Mouse (Mus musculus) lung, postnatal 0 days (tissue): ENCODE data around the gene Atp6v1g1. TPM values are rescaled to one million over a fixed set of nuclear protein-coding genes. Genes with fewer than 3 reads are reported as not detected.

Source experiments
- ATAC-seq: fragments of 200-750 bp; cut with Nextera tagmentation; 2 replicates; pipeline ENCODE4 v1.8.0; 2017; ENCODE audit warnings: moderate library complexity
- DNase-seq: peaks from one replicate; pipeline ENCODE4 v3.0.0-alpha.2; 2016; ENCODE audit warnings: low spot score
- H3K27ac ChIP-seq: fragments of 300-500 bp; sonication (generic); 2 replicates; pipeline ENCODE4 v1.5.1; 2014; ENCODE audit warnings: antibody characterized with exemption, mild to moderate bottlenecking, low read length, mixed read lengths
- H3K27me3 ChIP-seq: fragments of 300-500 bp; sonication (generic); replicated peaks from 2 replicates; pipeline ENCODE4 v1.6.1; 2014; ENCODE audit warnings: low read length, mixed read lengths; ENCODE audit not compliant: insufficient read depth
- H3K36me3 ChIP-seq: fragments of 300-500 bp; sonication (generic); 2 replicates; pipeline ENCODE4 v1.6.1; 2014; ENCODE audit warnings: low read length, mixed read lengths; ENCODE audit not compliant: insufficient read depth
- H3K4me1 ChIP-seq: fragments of 300-500 bp; sonication (generic); 2 replicates; pipeline ENCODE4 v1.6.1; 2014; ENCODE audit warnings: antibody characterized with exemption, low read depth, low read length, mixed read lengths; ENCODE audit not compliant: insufficient read depth
- H3K4me2 ChIP-seq: fragments of 300-500 bp; sonication (generic); replicated peaks from 2 replicates; pipeline ENCODE4 v1.6.1; 2014; ENCODE audit warnings: low read depth, mild to moderate bottlenecking, low read length, moderate library complexity, mixed read lengths
- H3K4me3 ChIP-seq: fragments of 300-500 bp; sonication (generic); 2 replicates; pipeline ENCODE4 v1.5.1; 2014; ENCODE audit warnings: low read depth, low read length
- H3K9ac ChIP-seq: fragments of 300-500 bp; sonication (generic); replicated peaks from 2 replicates; pipeline ENCODE4 v1.6.1; 2014; ENCODE audit warnings: low read depth, mild to moderate bottlenecking
- H3K9me3 ChIP-seq: fragments of 300-500 bp; sonication (generic); 2 replicates; pipeline ENCODE4 v1.6.1; 2016; ENCODE audit warnings: low read length, mixed read lengths
- CTCF ChIP-seq: IDR thresholded peaks from 2 replicates; pipeline ENCODE4 v1.5.1; 2016; ENCODE audit warnings: antibody characterized with exemption, mild to moderate bottlenecking
- EP300 ChIP-seq: IDR thresholded peaks from 2 replicates; pipeline ENCODE4 v1.6.1; 2016; ENCODE audit warnings: antibody characterized with exemption, mild to moderate bottlenecking, control low read depth
- WGBS: fragments of 180-500 bp; shearing (Covaris S2); extraction: QIAGEN DNeasy Blood & Tissue Kit; methylation state at CpG from one replicate; pipeline ENCODE4 v1.1.7; 2014; 5-methylcytosine and 5-hydroxymethylcytosine counted together
- polyA plus RNA-seq: library from polyadenylated mRNA; unstranded; fragments of >200 nt; fragmentation: Nextera tagmentation; extraction: Ambion mirVana; gene quantifications from 2 replicates; pipeline ENCODE4 v1.2.1, GENCODE M21; 2015

Atp6v1g1 gene
- polyA plus RNA-seq, 1 experiment from 2014 or later: 364 TPM

DNA sequence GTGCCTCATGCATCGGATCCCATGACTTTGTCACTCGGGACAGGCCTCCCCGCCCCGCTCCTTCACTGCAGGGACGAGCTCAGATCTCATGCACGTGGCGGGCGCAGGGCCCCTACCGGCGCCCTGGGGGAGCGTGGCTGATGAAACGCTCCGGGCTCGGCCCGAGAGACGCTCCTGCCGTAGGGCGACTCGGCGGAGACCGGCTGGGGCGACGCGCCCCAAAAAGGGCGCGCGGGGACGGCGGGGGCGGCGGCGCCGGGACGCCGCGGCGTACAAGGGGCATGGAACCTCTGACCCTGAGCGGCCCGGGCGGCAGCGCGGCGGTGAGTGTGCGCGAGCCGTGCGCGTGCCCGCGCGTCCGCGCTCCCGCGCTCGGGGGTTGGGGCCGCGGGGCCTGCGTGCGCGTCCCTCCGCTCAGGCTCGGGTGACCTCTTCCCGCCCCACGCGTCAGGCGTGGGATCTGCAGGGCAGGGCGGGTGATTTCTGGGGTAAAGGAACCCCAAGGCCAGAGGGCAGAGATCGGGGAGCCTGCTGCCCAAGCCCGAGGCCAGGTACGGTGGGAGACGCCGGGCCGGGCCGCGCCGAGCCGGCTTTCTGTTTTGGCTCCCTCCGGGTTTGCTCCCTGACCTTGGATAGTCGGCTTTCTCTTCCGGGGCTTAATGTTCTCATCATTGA is 14.0 kb downstream of the Atp6v1g1 start, which contains the start of gene Tmem268:
Gene Tmem268, plus strand, starts transcription at position 375 of the 675 bp plus-strand sequence.
- H3K4me2 ChIP-seq: peak within 1 kb of the TSS; percentile 73
- H3K9ac ChIP-seq: peak within 1 kb of the TSS; percentile 67
- no peak for TF ChIP-seq EP300
- peak; percentile 49 for TF ChIP-seq CTCF
- peak within 1 kb of the TSS; percentile 63 for H3K4me3 ChIP-seq
- H3K27me3 ChIP-seq: no peaks in the 10 kb centered on the region
- ATAC-seq (peak; percentile 69), DNase-seq (peak; percentile 78)
- no peaks in the 10 kb centered on the region for H3K9me3 ChIP-seq
- no peaks in the 10 kb centered on the region for H3K36me3 ChIP-seq
- H3K4me1 ChIP-seq: peaks cover 20% of the 10 kb centered on the region
- under 1% methylated on average over 50 of the region's 81 CpGs for WGBS
- peak within 1 kb of the TSS; percentile 89 for H3K27ac ChIP-seq

DNA sequence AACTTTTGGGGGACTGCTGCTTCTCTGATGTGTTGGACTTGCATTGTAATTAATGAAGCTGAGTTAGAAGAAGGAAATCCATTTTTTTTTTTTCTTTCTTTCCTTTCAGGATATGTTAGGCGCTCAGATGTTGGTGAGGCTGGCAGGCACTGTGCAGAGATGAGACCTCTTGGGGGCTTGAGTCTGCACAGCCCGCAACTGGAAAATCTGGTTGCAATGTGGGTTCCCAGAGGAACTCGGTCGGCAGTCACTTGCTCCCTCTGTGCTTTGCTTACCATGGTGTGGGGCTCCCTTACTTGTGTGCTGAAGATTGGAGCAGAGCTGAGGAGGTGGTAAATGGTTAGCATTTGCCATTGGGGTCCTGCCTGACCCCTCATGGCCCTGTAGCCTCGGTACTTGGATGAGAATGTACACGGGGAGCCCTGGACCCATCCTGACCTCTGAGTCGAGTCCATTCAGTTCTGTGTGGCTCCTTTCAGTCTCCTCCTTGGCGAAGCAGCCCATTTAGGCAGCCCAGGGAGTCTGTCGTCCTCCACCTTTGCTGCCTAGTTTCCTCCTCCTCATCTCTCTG is 14.6 kb downstream of the Atp6v1g1 start:
- Histone ChIP-seq H3K36me3 (no peaks in the 10 kb centered on the region), H3K4me2 (peak overlapping the region; percentile 73), H3K27ac (peak overlapping the region; percentile 89), H3K4me3 (peak overlapping the region; percentile 63), H3K4me1 (peaks cover 20% of the 10 kb centered on the region), H3K9me3 (no peaks in the 10 kb centered on the region), H3K27me3 (no peaks in the 10 kb centered on the region), H3K9ac (peak overlapping the region; percentile 67; the same call in 1 of the 2 replicates)
- DNase-seq (peak; percentile 26), ATAC-seq (no peak)
- TF ChIP-seq CTCF (no peak), EP300 (no peak)
- WGBS: 31% methylated on average over 9 of the region's 9 CpGs

DNA sequence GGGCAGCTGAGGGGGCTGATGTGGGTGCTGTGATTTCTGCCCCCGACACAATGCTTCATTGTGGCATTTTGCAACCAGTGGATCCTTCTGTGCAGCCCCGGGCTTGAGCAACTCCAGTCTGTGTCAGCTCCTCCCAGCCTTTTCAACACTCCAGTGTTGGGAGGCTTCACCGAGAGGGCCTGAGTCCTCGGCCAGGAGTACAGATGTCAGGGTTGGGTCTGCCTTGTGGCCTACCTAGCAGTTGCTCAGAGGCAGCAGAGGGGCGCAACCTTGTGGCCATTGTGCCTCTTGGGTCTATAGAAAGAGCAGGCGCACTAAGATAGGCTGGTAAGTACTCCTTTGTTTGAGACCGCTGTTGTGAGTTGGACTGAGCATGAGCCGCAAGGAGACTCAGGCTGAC is 15.5 kb downstream of the Atp6v1g1 start:
- H3K27me3 ChIP-seq: no peaks in the 10 kb centered on the region
- H3K4me3 ChIP-seq: no peak overlapping the region
- H3K4me1 ChIP-seq: peaks cover 14% of the 10 kb centered on the region; the same call in 1 of the 2 replicates
- no peaks in the 10 kb centered on the region for H3K36me3 ChIP-seq
- ATAC-seq (peak; percentile 59), DNase-seq (peak; percentile 82)
- no peaks in the 10 kb centered on the region for H3K9me3 ChIP-seq
- no peak for TF ChIP-seq EP300
- TF ChIP-seq CTCF: peak; percentile 58
- peak overlapping the region; percentile 89 for H3K27ac ChIP-seq
- WGBS: 42% methylated on average over 8 of the region's 8 CpGs
- H3K9ac ChIP-seq: no peak overlapping the region
- H3K4me2 ChIP-seq: peak overlapping the region; percentile 73

DNA sequence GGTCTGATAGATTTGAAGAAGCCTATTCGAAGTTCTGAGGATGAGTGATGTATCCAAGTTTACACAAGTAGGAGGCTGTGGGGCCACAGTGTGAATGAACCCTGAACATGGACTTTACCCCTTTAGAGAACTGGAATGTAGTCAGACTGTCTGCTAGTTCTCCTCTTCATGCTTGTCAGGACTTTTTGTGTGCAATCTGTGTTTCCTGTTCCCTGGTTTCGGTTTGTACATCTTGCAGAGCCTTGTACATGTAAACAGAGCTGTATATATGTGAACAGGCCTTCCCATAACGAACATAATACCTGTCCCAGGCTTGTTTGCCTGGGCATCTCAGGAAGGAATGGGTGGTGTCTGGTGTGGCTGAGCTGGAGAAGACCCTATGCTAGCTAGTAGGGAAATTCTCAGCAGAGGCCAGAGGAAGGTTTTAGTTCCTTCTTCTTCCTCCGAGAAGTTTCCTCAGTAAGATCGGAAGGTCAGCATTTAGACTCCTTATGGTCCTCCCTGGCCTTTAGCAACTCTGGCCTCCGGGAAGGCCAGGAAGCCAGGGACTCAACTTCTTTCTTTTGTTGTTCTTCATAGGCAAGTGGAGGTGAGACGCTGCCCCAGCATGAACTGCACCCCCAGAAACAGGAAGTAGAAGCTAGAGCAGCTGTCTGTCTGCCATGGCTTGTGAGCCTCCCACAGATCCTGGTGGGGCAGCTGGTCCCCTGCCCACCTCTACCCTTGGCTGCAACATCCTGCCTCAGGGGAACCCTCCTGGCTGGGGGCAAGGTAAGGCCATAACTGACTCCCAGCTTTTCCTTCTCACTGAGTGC is 17.5 kb downstream of the Atp6v1g1 start:
- DNase-seq: peak; percentile 29
- no peaks in the 10 kb centered on the region for H3K36me3 ChIP-seq
- H3K27ac ChIP-seq: no peak overlapping the region
- H3K27me3 ChIP-seq: no peaks in the 10 kb centered on the region
- H3K9me3 ChIP-seq: no peaks in the 10 kb centered on the region
- H3K4me3 ChIP-seq: no peak overlapping the region
- 52% methylated on average over 7 of the region's 7 CpGs for WGBS
- no peak for ATAC-seq
- H3K4me2 ChIP-seq: peak overlapping the region; percentile 3; the same call in 1 of the 2 replicates
- 0 out of 2 replicates have a peak overlapping the region, but pooled peaks have one; percentile 5 for H3K9ac ChIP-seq
- peaks cover 9% of the 10 kb centered on the region; the same call in 1 of the 2 replicates for H3K4me1 ChIP-seq
- TF ChIP-seq CTCF (no peak), EP300 (no peak)

DNA sequence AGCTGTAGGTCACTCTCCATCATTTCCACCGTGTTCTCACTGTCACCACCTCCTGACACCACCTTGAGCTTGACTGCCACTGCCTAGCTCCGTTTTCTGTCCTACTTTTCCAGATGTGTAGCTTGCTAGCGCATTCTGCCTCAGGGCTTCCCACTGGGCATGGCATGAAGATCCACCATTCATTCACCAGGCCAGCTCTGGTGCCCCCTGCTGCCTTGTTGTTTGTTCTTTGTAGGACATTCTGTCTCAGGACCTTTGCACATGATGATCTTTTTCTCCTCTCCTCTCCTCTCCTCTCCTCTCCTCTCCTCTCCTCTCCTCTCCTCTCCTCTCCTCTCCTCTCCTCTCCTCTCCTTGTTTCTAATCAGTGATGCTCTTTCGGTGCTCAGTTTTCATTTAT is 18.2 kb downstream of the Atp6v1g1 start:
- Histone ChIP-seq H3K27ac (no peak overlapping the region), H3K36me3 (no peaks in the 10 kb centered on the region), H3K4me2 (no peak overlapping the region), H3K27me3 (no peaks in the 10 kb centered on the region), H3K4me3 (no peak overlapping the region), H3K9ac (0 out of 2 replicates have a peak overlapping the region, but pooled peaks have one; percentile 5), H3K9me3 (no peaks in the 10 kb centered on the region), H3K4me1 (peaks cover 8% of the 10 kb centered on the region; the same call in 1 of the 2 replicates)
- TF ChIP-seq CTCF (peak; percentile 26), EP300 (no peak)
- DNase-seq (no peak), ATAC-seq (no peak)
- 90% methylated on average over 4 of the region's 4 CpGs for WGBS
